Mouse (Mus musculus) liver, postnatal 0 days (tissue): ENCODE data around the gene Rnf135.

ENCODE experiments used
- CTCF ChIP-seq: sonication (generic); IDR thresholded peaks from 2 replicates; pipeline ENCODE4 v1.5.1; 2016; ENCODE audit warnings: antibody characterized with exemption, low read depth
- EP300 ChIP-seq: IDR thresholded peaks from 2 replicates; pipeline ENCODE4 v1.6.1; 2016; ENCODE audit warnings: antibody characterized with exemption, low read depth, mild to moderate bottlenecking

DNA sequence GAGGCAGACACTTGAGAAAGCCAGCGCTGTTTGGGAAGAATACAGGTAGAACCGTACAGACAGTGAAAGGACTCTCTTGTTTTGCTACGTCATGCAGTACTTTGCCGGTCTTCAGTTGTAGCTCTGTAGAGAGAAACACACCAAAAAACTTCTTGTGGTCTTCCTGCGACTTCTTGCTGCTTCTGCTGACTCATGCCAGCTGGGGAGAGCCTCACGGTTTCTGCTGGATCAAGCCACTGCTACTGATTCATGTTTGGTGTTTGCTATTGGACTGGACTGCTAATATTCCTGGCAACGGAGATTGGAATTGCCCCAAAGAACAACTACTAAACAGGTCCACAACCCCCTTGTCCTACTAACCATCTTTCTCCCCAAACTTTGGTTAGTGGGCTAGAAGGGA lies 12.7 kb downstream of the Rnf135 start:
- TF ChIP-seq CTCF (no peak), EP300 (no peak)
